Mouse (Mus musculus): ENCODE data around the gene Zscan21. TPM values are rescaled to one million over a fixed set of nuclear protein-coding genes. Genes with fewer than 3 reads are reported as not detected.
A peak's percentile ranks its signal among the peaks of the same experiment; 100 is the strongest.

Zscan21 gene
- total and polyA plus RNA-seq, 2 experiments from 2014 or later = 22.1 to 54.3 TPM

DNA sequence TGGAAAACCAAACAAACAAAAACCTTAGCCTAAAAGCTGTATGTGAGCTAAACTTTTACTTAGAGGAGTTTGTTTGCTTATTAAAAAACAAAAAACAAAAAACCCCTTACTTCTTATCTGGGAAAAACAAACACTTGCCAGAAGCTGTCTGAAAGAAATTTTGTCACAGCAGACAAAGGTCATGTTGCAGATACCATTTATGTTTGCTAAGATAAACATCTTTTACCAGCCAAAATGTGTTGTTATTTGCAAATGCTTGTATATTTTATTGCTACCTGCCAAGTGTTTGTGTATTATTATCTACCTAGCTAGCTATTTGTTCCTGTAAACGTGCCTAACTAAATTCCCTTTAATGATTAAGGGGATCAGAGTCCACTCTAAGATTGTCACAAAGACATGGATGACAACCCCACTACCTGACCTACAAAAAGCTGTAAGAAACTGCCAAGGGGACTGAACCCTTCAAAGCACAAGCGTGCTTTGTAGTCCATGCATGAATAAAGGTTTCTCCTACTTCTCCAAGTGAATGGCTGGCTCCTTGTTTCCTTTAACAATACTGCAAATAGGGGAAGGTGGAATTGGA lies 33.3 kb upstream of the Zscan21 start:
- ATAC-seq (ENCODE audit: low FRiP score) (no peak), DNase-seq (ENCODE audit: low spot score) (no peak)
- no peak overlapping the region for H3K9ac ChIP-seq (replicated peaks; ENCODE audit: low read length, poor library complexity, severe bottlenecking)
- no peak for TF ChIP-seq CTCF (IDR thresholded peaks at IDR 0.05)
- no peak overlapping the region for H3K4me3 ChIP-seq (ENCODE audit: low read depth, low read length)
- H3K4me2 ChIP-seq (ENCODE audit: low read depth, low read length, poor library complexity, severe bottlenecking) = no peak overlapping the region
- no peaks in the 10 kb centered on the region for H3K9me3 ChIP-seq (ENCODE audit: low read length)
- H3K4me1 ChIP-seq (ENCODE audit: insufficient read depth, low read length) = no peaks in the 10 kb centered on the region; the same call in 1 of the 2 replicates
- no peaks in the 10 kb centered on the region for H3K36me3 ChIP-seq (ENCODE audit: insufficient read depth, low read length)
- 60% methylated on average over 2 of the region's 2 CpGs for WGBS
- no peaks in the 10 kb centered on the region for H3K27me3 ChIP-seq (ENCODE audit: insufficient read depth, low read length)
- H3K27ac ChIP-seq (ENCODE audit: low read depth, low read length) = no peak overlapping the region

DNA sequence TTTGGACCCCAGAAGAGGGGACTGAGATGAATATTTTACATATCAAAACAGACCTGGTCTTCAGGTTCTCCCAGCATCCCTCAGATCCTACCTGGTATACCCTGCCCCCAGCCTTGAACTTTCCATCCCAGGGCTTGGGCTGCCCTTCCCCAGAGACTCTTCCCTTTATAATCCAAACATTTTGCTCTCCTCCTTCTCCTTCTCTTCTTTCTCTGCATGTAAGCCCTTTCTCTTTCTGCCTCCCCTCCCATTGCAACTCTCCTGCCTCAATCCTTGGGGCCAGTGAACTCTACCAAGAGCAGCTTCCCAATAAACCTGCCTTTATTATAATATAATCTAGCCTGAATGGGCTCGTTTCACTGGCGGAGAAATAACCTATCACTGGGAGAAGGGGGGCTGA lies 32.8 kb upstream of the Zscan21 start:
- no peaks in the 10 kb centered on the region; the same call in 1 of the 2 replicates for H3K4me1 ChIP-seq (ENCODE audit: insufficient read depth, low read length)
- no peak for TF ChIP-seq CTCF (IDR thresholded peaks at IDR 0.05)
- H3K4me2 ChIP-seq (ENCODE audit: low read depth, low read length, poor library complexity, severe bottlenecking) = no peak overlapping the region
- H3K9ac ChIP-seq (replicated peaks; ENCODE audit: low read length, poor library complexity, severe bottlenecking) = no peak overlapping the region
- H3K27ac ChIP-seq (ENCODE audit: low read depth, low read length) = no peak overlapping the region
- no peaks in the 10 kb centered on the region for H3K27me3 ChIP-seq (ENCODE audit: insufficient read depth, low read length)
- no peak for DNase-seq (ENCODE audit: low spot score)
- ATAC-seq (ENCODE audit: low FRiP score) = no peak
- H3K36me3 ChIP-seq (ENCODE audit: insufficient read depth, low read length) = no peaks in the 10 kb centered on the region
- H3K9me3 ChIP-seq (ENCODE audit: low read length) = no peaks in the 10 kb centered on the region
- 84% methylated on average over 2 of the region's 2 CpGs for WGBS
- no peak overlapping the region for H3K4me3 ChIP-seq (ENCODE audit: low read depth, low read length)

DNA sequence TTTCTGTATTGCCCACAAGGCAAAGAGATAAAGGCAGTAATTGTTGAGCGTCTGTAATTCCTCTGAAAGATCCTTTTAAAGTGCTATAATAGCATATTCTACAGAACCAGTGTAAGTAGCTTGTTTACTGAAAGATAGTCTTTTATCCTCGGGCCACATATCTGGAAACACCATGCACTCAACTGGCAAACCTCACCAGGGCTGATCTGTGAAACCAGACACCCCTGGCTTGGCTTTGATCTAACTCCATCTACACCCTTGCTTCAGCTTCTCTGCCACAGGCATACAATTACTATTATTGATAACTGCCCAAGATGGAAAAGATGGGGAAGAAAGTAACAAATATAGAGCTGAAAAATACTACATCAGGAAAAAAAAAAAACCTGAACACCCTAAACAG lies 32.2 kb upstream of the Zscan21 start:
- Histone ChIP-seq H3K27ac (ENCODE audit: low read depth, low read length) (no peak overlapping the region), H3K9me3 (ENCODE audit: low read length) (no peaks in the 10 kb centered on the region), H3K27me3 (ENCODE audit: insufficient read depth, low read length) (no peaks in the 10 kb centered on the region), H3K4me2 (ENCODE audit: low read depth, low read length, poor library complexity, severe bottlenecking) (peak overlapping the region; percentile 34; the same call in 1 of the 2 replicates), H3K36me3 (ENCODE audit: insufficient read depth, low read length) (no peaks in the 10 kb centered on the region), H3K4me1 (ENCODE audit: insufficient read depth, low read length) (no peaks in the 10 kb centered on the region; the same call in 1 of the 2 replicates), H3K9ac (replicated peaks; ENCODE audit: low read length, poor library complexity, severe bottlenecking) (0 out of 2 replicates have a peak overlapping the region, but pooled peaks have one; percentile 13), H3K4me3 (ENCODE audit: low read depth, low read length) (peak overlapping the region; percentile 95; the same call in 1 of the 2 replicates)
- ATAC-seq (ENCODE audit: low FRiP score) (no peak), DNase-seq (ENCODE audit: low spot score) (no peak)
- WGBS = 65% methylated on average over 2 of the region's 2 CpGs
- no peak for TF ChIP-seq CTCF (IDR thresholded peaks at IDR 0.05)

DNA sequence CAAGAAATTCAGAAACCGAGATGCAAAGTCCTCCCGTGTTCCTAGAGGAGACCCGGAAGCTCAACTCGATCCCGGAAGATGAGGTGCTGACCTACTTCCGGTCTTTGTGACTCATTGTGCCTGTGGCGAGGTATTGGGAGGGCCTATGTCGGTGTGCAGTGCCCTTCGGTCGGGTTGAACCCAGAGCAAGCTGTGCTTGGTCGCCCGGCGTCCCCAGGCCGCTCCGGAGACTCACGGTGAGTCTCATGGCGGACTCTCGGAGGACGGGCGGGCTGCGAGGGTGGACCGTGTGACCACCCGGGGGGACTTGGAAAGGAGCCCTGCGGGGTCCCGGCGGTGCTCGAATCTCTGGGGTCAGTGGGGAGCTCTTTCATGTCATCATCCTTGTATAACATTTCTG lies 31.7 kb upstream of the Zscan21 start, which contains the start of gene Zkscan1:
Gene Zkscan1 (plus strand): TSS at position 89 of the 400 bp plus-strand sequence.
- Histone ChIP-seq H3K27me3 (ENCODE audit: insufficient read depth, low read length) (no peaks in the 10 kb centered on the region), H3K4me2 (ENCODE audit: low read depth, low read length, poor library complexity, severe bottlenecking) (peak within 1 kb of the TSS; percentile 60), H3K4me1 (ENCODE audit: insufficient read depth, low read length) (no peaks in the 10 kb centered on the region; the same call in 1 of the 2 replicates), H3K27ac (ENCODE audit: low read depth, low read length) (peak within 1 kb of the TSS; percentile 92), H3K36me3 (ENCODE audit: insufficient read depth, low read length) (no peaks in the 10 kb centered on the region), H3K4me3 (ENCODE audit: low read depth, low read length) (peak within 1 kb of the TSS; percentile 95), H3K9me3 (ENCODE audit: low read length) (no peaks in the 10 kb centered on the region), H3K9ac (replicated peaks; ENCODE audit: low read length, poor library complexity, severe bottlenecking) (peak within 1 kb of the TSS; percentile 99)
- peak; percentile 96 for DNase-seq (ENCODE audit: low spot score)
- TF ChIP-seq CTCF (IDR thresholded peaks at IDR 0.05) = no peak
- ATAC-seq (ENCODE audit: low FRiP score) = peak; percentile 95
- WGBS = under 1% methylated on average over 27 of the region's 27 CpGs

DNA sequence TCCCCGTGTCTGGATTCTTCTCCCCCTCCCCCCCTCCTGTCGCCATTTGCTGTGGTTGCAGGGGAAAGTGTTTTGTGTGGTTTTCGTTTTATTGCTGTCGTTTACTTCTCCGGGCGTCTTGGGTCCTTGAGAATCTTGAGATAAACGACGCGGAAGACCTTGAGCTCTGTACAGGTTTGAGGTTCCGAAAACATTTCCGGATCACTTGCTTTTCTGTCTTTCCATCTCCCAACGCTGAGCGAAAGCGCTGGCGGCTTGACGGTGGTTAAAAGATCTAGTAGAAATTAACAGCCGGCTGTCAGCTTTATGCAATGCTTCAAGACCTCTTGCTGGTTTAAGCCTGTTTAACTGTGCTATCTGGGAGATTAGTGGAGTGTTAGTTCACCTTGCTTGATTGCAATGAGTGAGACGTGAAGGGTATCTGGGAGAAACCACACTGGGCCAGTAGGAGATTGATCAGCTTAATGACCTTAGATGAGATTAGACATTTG lies 31.2 kb upstream of the Zscan21 start:
- DNase-seq (ENCODE audit: low spot score) (peak; percentile 36), ATAC-seq (ENCODE audit: low FRiP score) (peak; percentile 29; the same call in 1 of the 2 replicates)
- H3K27ac ChIP-seq (ENCODE audit: low read depth, low read length) = peak overlapping the region; percentile 92
- H3K4me2 ChIP-seq (ENCODE audit: low read depth, low read length, poor library complexity, severe bottlenecking) = peak overlapping the region; percentile 60
- peak overlapping the region; percentile 99 for H3K9ac ChIP-seq (replicated peaks; ENCODE audit: low read length, poor library complexity, severe bottlenecking)
- under 1% methylated on average over 18 of the region's 18 CpGs for WGBS
- no peaks in the 10 kb centered on the region for H3K9me3 ChIP-seq (ENCODE audit: low read length)
- TF ChIP-seq CTCF (IDR thresholded peaks at IDR 0.05) = no peak
- H3K4me3 ChIP-seq (ENCODE audit: low read depth, low read length) = peak overlapping the region; percentile 95
- no peaks in the 10 kb centered on the region for H3K27me3 ChIP-seq (ENCODE audit: insufficient read depth, low read length)
- H3K4me1 ChIP-seq (ENCODE audit: insufficient read depth, low read length) = no peaks in the 10 kb centered on the region; the same call in 1 of the 2 replicates
- no peaks in the 10 kb centered on the region for H3K36me3 ChIP-seq (ENCODE audit: insufficient read depth, low read length)

DNA sequence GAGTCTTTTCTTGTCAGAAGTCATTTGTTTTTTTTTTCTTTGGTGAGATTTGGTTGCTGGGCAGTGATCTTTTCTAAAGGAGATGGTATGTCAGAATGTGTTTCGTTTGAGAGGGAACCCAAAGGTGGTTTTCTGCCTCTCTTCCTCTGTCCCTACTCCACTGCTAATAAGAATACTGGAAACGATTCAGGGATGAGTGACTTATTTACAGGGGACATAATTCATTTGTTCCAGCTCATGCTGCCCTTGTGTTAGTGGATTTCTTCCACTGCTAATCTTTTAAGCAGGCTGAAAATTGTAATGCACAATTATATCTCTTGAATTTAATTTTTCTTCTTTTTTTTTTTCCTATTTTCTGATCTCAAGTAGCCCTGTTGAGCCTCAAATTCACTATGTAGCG lies 29.9 kb upstream of the Zscan21 start:
- Histone ChIP-seq H3K27ac (ENCODE audit: low read depth, low read length) (no peak overlapping the region), H3K9me3 (ENCODE audit: low read length) (no peaks in the 10 kb centered on the region), H3K36me3 (ENCODE audit: insufficient read depth, low read length) (no peaks in the 10 kb centered on the region), H3K4me2 (ENCODE audit: low read depth, low read length, poor library complexity, severe bottlenecking) (peak overlapping the region; percentile 60), H3K27me3 (ENCODE audit: insufficient read depth, low read length) (no peaks in the 10 kb centered on the region), H3K4me1 (ENCODE audit: insufficient read depth, low read length) (no peaks in the 10 kb centered on the region; the same call in 1 of the 2 replicates), H3K4me3 (ENCODE audit: low read depth, low read length) (peak overlapping the region; percentile 95; the same call in 1 of the 2 replicates), H3K9ac (replicated peaks; ENCODE audit: low read length, poor library complexity, severe bottlenecking) (no peak overlapping the region)
- no peak for TF ChIP-seq CTCF (IDR thresholded peaks at IDR 0.05)
- 62% methylated on average over 3 of the region's 3 CpGs for WGBS
- DNase-seq (ENCODE audit: low spot score) (no peak), ATAC-seq (ENCODE audit: low FRiP score) (no peak)

All from midbrain, postnatal 0 days (tissue).